8 mouse cellular contexts compared by ENCODE assay signal in genomic region chr19:31755929-31756792, GRCm38 (mm10). TPM values are rescaled to one million over a fixed set of nuclear protein-coding genes. Genes with fewer than 3 reads are reported as not detected.
DNase-seq lines count a peak whose midpoint lies in the region; ATAC-seq and TF ChIP-seq lines count a peak whose summit lies in the region.

No protein-coding gene starts in this region.

- peaks cover 3% of the 10 kb centered on the region; the same call in 1 of the 2 replicates for H3K27me3 ChIP-seq in forebrain, embryonic 16.5 days (replicated peaks; ENCODE audit: control insufficient read depth, insufficient read depth, low read length)
- peaks cover 4% of the 10 kb centered on the region; the same call in 1 of the 2 replicates for H3K27me3 ChIP-seq in hindbrain, embryonic 14.5 days (ENCODE audit: control insufficient read depth, insufficient read depth, low read length)
- no peaks in the 10 kb centered on the region; the same call in 1 of the 2 replicates for H3K27me3 ChIP-seq in small intestine, adult 2 months (ENCODE audit: control insufficient read depth, insufficient read depth, low read length)

- H3K36me3 ChIP-seq in forebrain, embryonic 16.5 days (ENCODE audit: control insufficient read depth, insufficient read depth) = no peaks in the 10 kb centered on the region
- no peaks in the 10 kb centered on the region for H3K36me3 ChIP-seq in hindbrain, embryonic 14.5 days (replicated peaks; ENCODE audit: control insufficient read depth, insufficient read depth)
- H3K36me3 ChIP-seq in small intestine, adult 2 months (ENCODE audit: control insufficient read depth, insufficient read depth, low read length) = no peaks in the 10 kb centered on the region

- peak; percentile 89 for DNase-seq in heart, adult 11 months
- DNase-seq in heart, postnatal 25 days (ENCODE audit: low spot score) = no peak
- peak; percentile 53 for DNase-seq in c-Kit-positive CD71-positive TER-119-positive erythroid progenitor cells, embryonic 14.5 days (ENCODE audit: low spot score)
- peak; percentile 87 for DNase-seq in hindbrain, embryonic 14.5 days (ENCODE audit: low spot score)
- peak; percentile 19 for DNase-seq in left cerebral cortex, adult 11 months (ENCODE audit: low spot score)

- H3K4me3 ChIP-seq in forebrain, embryonic 16.5 days (replicated peaks; ENCODE audit: low read length) = no peak overlapping the region
- no peak overlapping the region for H3K4me3 ChIP-seq in hindbrain, embryonic 14.5 days (replicated peaks; ENCODE audit: low read length)
- no peak overlapping the region for H3K4me3 ChIP-seq in small intestine, adult 2 months (ENCODE audit: low read depth, low read length)

- H3K4me1 ChIP-seq in forebrain, embryonic 16.5 days (replicated peaks; ENCODE audit: control insufficient read depth, insufficient read depth, low read length) = peaks cover 1% of the 10 kb centered on the region; the same call in 1 of the 2 replicates
- 0 out of 2 replicates have a peak, but pooled peaks cover 3% of the 10 kb centered on the region for H3K4me1 ChIP-seq in hindbrain, embryonic 14.5 days (replicated peaks; ENCODE audit: control insufficient read depth, insufficient read depth, low read length)
- no peaks in the 10 kb centered on the region for H3K4me1 ChIP-seq in small intestine, adult 2 months (ENCODE audit: control insufficient read depth, insufficient read depth, insufficient read length, low read length)

- no peak overlapping the region for H3K9ac ChIP-seq in forebrain, embryonic 16.5 days (replicated peaks; ENCODE audit: low read depth, low read length)
- no peak overlapping the region for H3K9ac ChIP-seq in hindbrain, embryonic 14.5 days

- no peak overlapping the region for H3K27ac ChIP-seq in forebrain, embryonic 16.5 days (ENCODE audit: low read length)
- no peak overlapping the region for H3K27ac ChIP-seq in hindbrain, embryonic 14.5 days
- no peak overlapping the region for H3K27ac ChIP-seq in small intestine, adult 2 months (ENCODE audit: insufficient read depth, low read depth, low read length)

- ATAC-seq in forebrain, embryonic 16.5 days = peak; percentile 77
- peak; percentile 59; the same call in 1 of the 2 replicates for ATAC-seq in hindbrain, embryonic 14.5 days (ENCODE audit: low FRiP score)
- peak; percentile 78 for ATAC-seq in megakaryocyte, adult 5-6 weeks (ENCODE audit: poor library complexity, severe bottlenecking)

- TF ChIP-seq CTCF in small intestine, adult 2 months (IDR thresholded peaks at IDR 0.05; ENCODE audit: extremely low read depth, insufficient read length, insufficient replicate concordance, low read depth, low read length) = peak; percentile 36; the same call in 1 of the 2 replicates

- WGBS in forebrain, embryonic 16.5 days = 39% methylated on average over 11 of the region's 11 CpGs
- 35% methylated on average over 11 of the region's 11 CpGs for WGBS in hindbrain, embryonic 14.5 days
- 51% methylated on average over 11 of the region's 11 CpGs for WGBS in small intestine, adult 2 months

- intact Hi-C loops in heart, postnatal 25 days (cut with DNase I) = loop anchor here (5.0 to 10.0 kb wide), 2 partner anchors 914 to 1091 kb away; no protein-coding TSS in a partner anchor

- H3K9me3 ChIP-seq in forebrain, embryonic 16.5 days (ENCODE audit: control insufficient read depth, low read length) = no peaks in the 10 kb centered on the region
- no peaks in the 10 kb centered on the region for H3K9me3 ChIP-seq in hindbrain, embryonic 14.5 days (ENCODE audit: control insufficient read depth, low read length)

- no peak for TF ChIP-seq POLR2A in small intestine, adult 2 months (IDR thresholded peaks at IDR 0.05; ENCODE audit: low read depth, low read length)

- H3K4me2 ChIP-seq in forebrain, embryonic 16.5 days (ENCODE audit: low read length) = no peak overlapping the region
- no peak overlapping the region for H3K4me2 ChIP-seq in hindbrain, embryonic 14.5 days (replicated peaks)

RNA-seq across cellular contexts. Expression of gene Prkg1, which starts 8.7 kb away (rescaled TPM):
- 10 to 100 TPM; 12.2 to 14.8 TPM for total RNA-seq in heart, postnatal 25 days (2021)
- 1.9 and 3.2 TPM in 2 replicates for polyA plus RNA-seq in forebrain, embryonic 16.5 days (2015; fragmentation: Nextera tagmentation; extraction: Ambion mirVana)
- 4.9 and 7.0 TPM in 2 replicates for polyA plus RNA-seq in hindbrain, embryonic 14.5 days (2014; fragmentation: Nextera tagmentation; extraction: Ambion mirVana)
- 0.05 and 0.11 TPM in 2 replicates for total RNA-seq in megakaryocyte, adult 5-6 weeks (2015)
- 0.11 and 0.12 TPM in 2 replicates for total RNA-seq in megakaryocyte, adult 5-6 weeks (2017)
- polyA plus RNA-seq in small intestine, adult 2 months (2012; rRNA removed) = 1.0 and 1.6 TPM in 2 replicates
